18 mouse cellular contexts compared by ENCODE assay signal in the genomic region with DNA sequence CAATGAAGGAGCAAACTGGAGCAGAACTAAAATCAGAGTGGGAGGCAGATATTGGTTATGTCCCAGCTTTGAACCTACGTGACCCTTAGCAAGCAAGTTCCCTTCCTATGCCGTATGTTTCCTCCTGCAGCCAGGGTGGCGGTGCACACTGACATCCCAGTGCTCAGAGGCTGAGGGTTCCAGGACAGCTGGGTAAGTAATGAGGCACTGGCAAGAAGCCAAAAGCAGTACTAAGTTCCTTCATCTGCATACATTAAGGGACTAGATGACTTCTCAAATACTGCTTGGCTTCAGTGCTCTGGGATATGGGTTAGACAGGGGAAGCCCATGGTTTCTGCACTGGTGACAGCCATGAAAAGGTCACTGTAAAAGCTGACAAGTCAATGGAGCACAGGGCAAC. TPM values are rescaled to one million over a fixed set of nuclear protein-coding genes. Genes with fewer than 3 reads are reported as not detected.
A peak's percentile ranks its signal among the peaks of the same experiment; 100 is the strongest.
DNase-seq lines count a peak whose midpoint lies in the region; ATAC-seq lines count a peak whose summit lies in the region.
"Had no signal": no experiment of that assay in that cellular context is flagged by ENCODE, and none has a peak within 500 bp of the region (broad histone marks: within the 10 kb centered on the region; RNA-seq: fewer than 3 reads in every experiment).

No protein-coding gene starts in this region.

- no peaks in the 10 kb centered on the region for H3K27me3 ChIP-seq in forebrain, embryonic 13.5 days
- no peaks in the 10 kb centered on the region for H3K27me3 ChIP-seq in forebrain, embryonic 12.5 days
- H3K27me3 ChIP-seq in hindbrain, embryonic 12.5 days = no peaks in the 10 kb centered on the region
- no peaks in the 10 kb centered on the region for H3K27me3 ChIP-seq in hindbrain, embryonic 11.5 days (ENCODE audit: control insufficient read depth, insufficient read depth, low read length)
- no peaks in the 10 kb centered on the region for H3K27me3 ChIP-seq in embryonic facial prominence, embryonic 14.5 days (replicated peaks; ENCODE audit: control insufficient read depth, insufficient read depth, low read length)
- H3K27me3 ChIP-seq: hindbrain, embryonic 15.5 days; limb, embryonic 12.5 days; midbrain, embryonic 13.5 days; neural tube, embryonic 12.5 days had no signal

- H3K4me1 ChIP-seq in forebrain, embryonic 13.5 days = peaks cover 28% of the 10 kb centered on the region
- peaks cover 21% of the 10 kb centered on the region for H3K4me1 ChIP-seq in forebrain, embryonic 12.5 days
- H3K4me1 ChIP-seq in hindbrain, embryonic 12.5 days = peaks cover 25% of the 10 kb centered on the region
- peaks cover 2% of the 10 kb centered on the region; the same call in 1 of the 2 replicates for H3K4me1 ChIP-seq in hindbrain, embryonic 11.5 days (replicated peaks; ENCODE audit: control insufficient read depth, insufficient read depth, low read length)
- H3K4me1 ChIP-seq in embryonic facial prominence, embryonic 14.5 days (ENCODE audit: control insufficient read depth, insufficient read depth, low read length) = peaks cover 11% of the 10 kb centered on the region

- peak overlapping the region; percentile 20; the same call in 1 of the 2 replicates for H3K4me2 ChIP-seq in forebrain, embryonic 13.5 days
- no peak overlapping the region for H3K4me2 ChIP-seq in forebrain, embryonic 12.5 days
- H3K4me2 ChIP-seq in hindbrain, embryonic 12.5 days (replicated peaks) = no peak overlapping the region
- no peak overlapping the region for H3K4me2 ChIP-seq in hindbrain, embryonic 11.5 days (replicated peaks; ENCODE audit: low read depth, low read length)
- H3K4me2 ChIP-seq in embryonic facial prominence, embryonic 14.5 days (ENCODE audit: low read depth, low read length) = peak overlapping the region; percentile 3; the same call in 1 of the 2 replicates
- H3K4me2 ChIP-seq: hindbrain, embryonic 15.5 days; midbrain, embryonic 13.5 days; neural tube, embryonic 12.5 days had no signal

- H3K4me3 ChIP-seq in forebrain, embryonic 13.5 days = no peak overlapping the region
- H3K4me3 ChIP-seq in forebrain, embryonic 12.5 days (replicated peaks) = no peak overlapping the region
- H3K4me3 ChIP-seq in hindbrain, embryonic 12.5 days = no peak overlapping the region
- H3K4me3 ChIP-seq in hindbrain, embryonic 11.5 days (ENCODE audit: low read depth, low read length) = no peak overlapping the region
- no peak overlapping the region for H3K4me3 ChIP-seq in embryonic facial prominence, embryonic 14.5 days (ENCODE audit: low read depth, low read length)
- H3K4me3 ChIP-seq: hindbrain, embryonic 15.5 days; limb, embryonic 12.5 days; midbrain, embryonic 13.5 days; neural tube, embryonic 12.5 days had no signal

- no peak for ATAC-seq in forebrain, embryonic 13.5 days
- no peak for ATAC-seq in forebrain, embryonic 12.5 days (ENCODE audit: low FRiP score)
- ATAC-seq in hindbrain, embryonic 12.5 days (ENCODE audit: low FRiP score) = no peak
- ATAC-seq in hindbrain, embryonic 11.5 days (ENCODE audit: low FRiP score) = no peak
- ATAC-seq in embryonic facial prominence, embryonic 14.5 days (ENCODE audit: low read depth) = no peak
- no peak for ATAC-seq in inflammation-experienced regulatory T-cells, adult 6 months
- ATAC-seq: midbrain, embryonic 13.5 days had no signal

- H3K36me3 ChIP-seq in forebrain, embryonic 13.5 days (ENCODE audit: poor library complexity, severe bottlenecking) = no peaks in the 10 kb centered on the region
- H3K36me3 ChIP-seq in forebrain, embryonic 12.5 days (replicated peaks) = no peaks in the 10 kb centered on the region
- no peaks in the 10 kb centered on the region for H3K36me3 ChIP-seq in hindbrain, embryonic 12.5 days
- H3K36me3 ChIP-seq in hindbrain, embryonic 11.5 days (ENCODE audit: control insufficient read depth, insufficient read depth, low read length) = no peaks in the 10 kb centered on the region
- H3K36me3 ChIP-seq in embryonic facial prominence, embryonic 14.5 days (ENCODE audit: control insufficient read depth, insufficient read depth, low read length) = peaks cover 17% of the 10 kb centered on the region; the same call in 1 of the 2 replicates
- H3K36me3 ChIP-seq: hindbrain, embryonic 15.5 days; neural tube, embryonic 12.5 days had no signal

- 54% methylated on average over 3 of the region's 3 CpGs for WGBS in forebrain, embryonic 13.5 days
- WGBS in forebrain, embryonic 12.5 days = 64% methylated on average over 3 of the region's 3 CpGs
- 62% methylated on average over 3 of the region's 3 CpGs for WGBS in hindbrain, embryonic 12.5 days
- 83% methylated on average over 3 of the region's 3 CpGs for WGBS in hindbrain, embryonic 11.5 days
- WGBS in embryonic facial prominence, embryonic 14.5 days = 64% methylated on average over 3 of the region's 3 CpGs

- no peak overlapping the region for H3K27ac ChIP-seq in forebrain, embryonic 13.5 days
- H3K27ac ChIP-seq in forebrain, embryonic 12.5 days = no peak overlapping the region
- H3K27ac ChIP-seq in hindbrain, embryonic 12.5 days = 0 out of 2 replicates have a peak overlapping the region, but pooled peaks have one; percentile 7
- no peak overlapping the region for H3K27ac ChIP-seq in hindbrain, embryonic 11.5 days (ENCODE audit: low read depth, low read length)
- H3K27ac ChIP-seq in embryonic facial prominence, embryonic 14.5 days (replicated peaks; ENCODE audit: low read depth, low read length) = no peak overlapping the region
- H3K27ac ChIP-seq: hindbrain, embryonic 15.5 days; limb, embryonic 12.5 days; midbrain, embryonic 13.5 days; neural tube, embryonic 12.5 days had no signal

- no peaks in the 10 kb centered on the region for H3K9me3 ChIP-seq in forebrain, embryonic 13.5 days (replicated peaks)
- H3K9me3 ChIP-seq in forebrain, embryonic 12.5 days = no peaks in the 10 kb centered on the region
- no peaks in the 10 kb centered on the region for H3K9me3 ChIP-seq in hindbrain, embryonic 12.5 days (replicated peaks)
- H3K9me3 ChIP-seq in hindbrain, embryonic 11.5 days (ENCODE audit: control insufficient read depth, low read length) = no peaks in the 10 kb centered on the region
- H3K9me3 ChIP-seq in embryonic facial prominence, embryonic 14.5 days (ENCODE audit: control insufficient read depth, low read length) = no peaks in the 10 kb centered on the region
- H3K9me3 ChIP-seq: hindbrain, embryonic 15.5 days; limb, embryonic 12.5 days; midbrain, embryonic 13.5 days; neural tube, embryonic 12.5 days had no signal

- no peak overlapping the region for H3K9ac ChIP-seq in forebrain, embryonic 13.5 days
- H3K9ac ChIP-seq in forebrain, embryonic 12.5 days = no peak overlapping the region
- no peak overlapping the region for H3K9ac ChIP-seq in hindbrain, embryonic 12.5 days
- no peak overlapping the region for H3K9ac ChIP-seq in hindbrain, embryonic 11.5 days (ENCODE audit: low read depth, low read length)
- no peak overlapping the region for H3K9ac ChIP-seq in embryonic facial prominence, embryonic 14.5 days (ENCODE audit: low read depth, low read length)
- H3K9ac ChIP-seq: hindbrain, embryonic 15.5 days; limb, embryonic 12.5 days; midbrain, embryonic 13.5 days; neural tube, embryonic 12.5 days had no signal

- no peak for DNase-seq in hindbrain, embryonic 11.5 days (ENCODE audit: low spot score)
- peak; percentile 38 for DNase-seq in 416B (ENCODE audit: low read depth)
- no peak for DNase-seq in embryonic facial prominence, embryonic 14.5 days (ENCODE audit: low spot score)
- no peak for DNase-seq in urinary bladder, postnatal 10 days (ENCODE audit: low spot score)
- DNase-seq: cerebellum, adult 9-10 months; gastrocnemius, postnatal 10 days; kidney, postnatal 14 days; lung, postnatal 14 days; right cerebral cortex, adult 18-20 months; thymus, adult 18-20 months had no signal

RNA-seq across cellular contexts. Expression of a gene that starts 3.0 kb away (rescaled TPM):
- polyA plus RNA-seq in forebrain, embryonic 13.5 days (2015; fragmentation: Nextera tagmentation; extraction: Ambion mirVana) = 237 and 242 TPM in 2 replicates
- polyA plus RNA-seq in forebrain, embryonic 12.5 days (2016; fragmentation: Nextera tagmentation; extraction: Ambion mirVana) = 219 and 249 TPM in 2 replicates
- 172 and 196 TPM in 2 replicates for polyA plus RNA-seq in hindbrain, embryonic 12.5 days (2016; fragmentation: Nextera tagmentation; extraction: Ambion mirVana)
- polyA plus RNA-seq in hindbrain, embryonic 11.5 days (2014; fragmentation: Nextera tagmentation; extraction: Ambion mirVana) = 207 and 223 TPM in 2 replicates
- polyA plus RNA-seq in embryonic facial prominence, embryonic 14.5 days (2014; fragmentation: Nextera tagmentation; extraction: Ambion mirVana) = 378 and 432 TPM in 2 replicates
- 100 to 1,000 TPM in 2 of 3 experiments, 10 to 100 TPM in 1; 88.8 to 114 (median 113) TPM for polyA plus RNA-seq in inflammation-experienced regulatory T-cells, adult 6 months (2017; shearing (Covaris generic))

RNA-seq across cellular contexts. Expression of a gene that starts 3.1 kb away (rescaled TPM):
- 53.9 and 59.7 TPM in 2 replicates for polyA plus RNA-seq in forebrain, embryonic 13.5 days (2015; fragmentation: Nextera tagmentation; extraction: Ambion mirVana)
- polyA plus RNA-seq in forebrain, embryonic 12.5 days (2016; fragmentation: Nextera tagmentation; extraction: Ambion mirVana) = 76.5 and 76.8 TPM in 2 replicates
- 56.6 and 61.1 TPM in 2 replicates for polyA plus RNA-seq in hindbrain, embryonic 12.5 days (2016; fragmentation: Nextera tagmentation; extraction: Ambion mirVana)
- polyA plus RNA-seq in hindbrain, embryonic 11.5 days (2014; fragmentation: Nextera tagmentation; extraction: Ambion mirVana) = 71.6 and 78.4 TPM in 2 replicates
- polyA plus RNA-seq in embryonic facial prominence, embryonic 14.5 days (2014; fragmentation: Nextera tagmentation; extraction: Ambion mirVana) = 68.9 and 69.6 TPM in 2 replicates
- polyA plus RNA-seq in inflammation-experienced regulatory T-cells, adult 6 months (2017; shearing (Covaris generic)) = 10 to 100 TPM; 31.1 to 34.2 (median 31.7) TPM

RNA-seq across cellular contexts. Expression of a gene that starts 27.4 kb away (rescaled TPM):
- polyA plus RNA-seq in forebrain, embryonic 13.5 days (2015; fragmentation: Nextera tagmentation; extraction: Ambion mirVana) = 13.1 and 13.3 TPM in 2 replicates
- 12.1 TPM in 2 replicates for polyA plus RNA-seq in forebrain, embryonic 12.5 days (2016; fragmentation: Nextera tagmentation; extraction: Ambion mirVana)
- 12.6 and 13.2 TPM in 2 replicates for polyA plus RNA-seq in hindbrain, embryonic 12.5 days (2016; fragmentation: Nextera tagmentation; extraction: Ambion mirVana)
- 12.2 and 14.2 TPM in 2 replicates for polyA plus RNA-seq in hindbrain, embryonic 11.5 days (2014; fragmentation: Nextera tagmentation; extraction: Ambion mirVana)
- polyA plus RNA-seq in embryonic facial prominence, embryonic 14.5 days (2014; fragmentation: Nextera tagmentation; extraction: Ambion mirVana) = 9.7 and 12.2 TPM in 2 replicates
- 1 to 10 TPM; 7.2 to 9.7 (median 7.3) TPM for polyA plus RNA-seq in inflammation-experienced regulatory T-cells, adult 6 months (2017; shearing (Covaris generic))

Comparison
In these comparisons a context has a peak if more than half of its experiments do, and no peak if none do; other contexts are left out.
1. H3K4me2 ChIP-seq: peak in forebrain, embryonic 13.5 days (single experiment) and embryonic facial prominence, embryonic 14.5 days (single experiment); none in forebrain, embryonic 12.5 days (single experiment), hindbrain, embryonic 12.5 days (single experiment) and hindbrain, embryonic 11.5 days (single experiment).